Mouse (Mus musculus) neural tube, embryonic 11.5 days (tissue): Measurements from ENCODE around the gene Slc25a47. TPM values are rescaled to one million over a fixed set of nuclear protein-coding genes. Genes with fewer than 3 reads are reported as not detected.

Experiments used
- ATAC-seq: fragments of 200-750 bp; cut with Nextera tagmentation; 2 replicates; pipeline ENCODE4 v1.8.0; 2017; ENCODE audit warnings: moderate number of reproducible peaks, mild to moderate bottlenecking, moderate TSS enrichment, moderate library complexity; ENCODE audit not compliant: insufficient read depth, low FRiP score, low TSS enrichment
- DNase-seq: peaks from one replicate; pipeline ENCODE4 v3.0.0-alpha.2; 2015; ENCODE audit warnings: low spot score
- H3K27ac ChIP-seq: fragments of 300-500 bp; sonication (generic); 2 replicates; pipeline ENCODE4 v1.5.1; 2014; ENCODE audit warnings: low read depth, mild to moderate bottlenecking, low read length
- H3K27me3 ChIP-seq: fragments of 300-500 bp; sonication (generic); 2 replicates; pipeline ENCODE4 v1.6.1; 2014; ENCODE audit warnings: mild to moderate bottlenecking, low read length, mixed read lengths; ENCODE audit not compliant: control insufficient read depth, insufficient read depth
- H3K36me3 ChIP-seq: fragments of 300-500 bp; sonication (generic); 2 replicates; pipeline ENCODE4 v1.6.1; 2014; ENCODE audit warnings: mild to moderate bottlenecking, low read length, moderate library complexity, mixed read lengths; ENCODE audit not compliant: control insufficient read depth, insufficient read depth
- H3K4me1 ChIP-seq: fragments of 300-500 bp; sonication (generic); 2 replicates; pipeline ENCODE4 v1.6.1; 2014; ENCODE audit warnings: low read length, mixed read lengths; ENCODE audit not compliant: control insufficient read depth, insufficient read depth
- H3K4me2 ChIP-seq: fragments of 300-500 bp; sonication (generic); 2 replicates; pipeline ENCODE4 v1.6.1; 2014; ENCODE audit warnings: low read depth, mild to moderate bottlenecking, moderate library complexity
- H3K4me3 ChIP-seq: fragments of 300-500 bp; sonication (generic); 2 replicates; pipeline ENCODE4 v1.5.1; 2014; ENCODE audit warnings: low read depth, low read length
- H3K9ac ChIP-seq: fragments of 300-500 bp; sonication (generic); 2 replicates; pipeline ENCODE4 v1.6.1; 2014; ENCODE audit warnings: mild to moderate bottlenecking, low read length
- H3K9me3 ChIP-seq: fragments of 300-500 bp; sonication (generic); 2 replicates; pipeline ENCODE4 v1.6.1; 2016; ENCODE audit warnings: low read length; ENCODE audit not compliant: control insufficient read depth
- WGBS: fragments of 180-500 bp; shearing (Covaris S2); extraction: QIAGEN DNeasy Blood & Tissue Kit; methylation state at CpG from one replicate; pipeline ENCODE4 v1.1.7; 2014; 5-methylcytosine and 5-hydroxymethylcytosine counted together
- polyA plus RNA-seq: library from polyadenylated mRNA; unstranded; fragments of >200 nt; fragmentation: Nextera tagmentation; extraction: Ambion mirVana; gene quantifications from 2 replicates; pipeline ENCODE4 v1.2.1, GENCODE M21; 2014

Gene Slc25a47
- polyA plus RNA-seq, 1 experiment from 2014 or later: 13.2 TPM

GRCm38 (mm10) chr12:108804388-108804787 is 31.5 kb upstream of the Slc25a47 start:
- Histone ChIP-seq H3K9me3 (no peaks in the 10 kb centered on the region), H3K4me3 (no peak overlapping the region), H3K4me2 (no peak overlapping the region), H3K27ac (no peak overlapping the region), H3K4me1 (no peaks in the 10 kb centered on the region), H3K9ac (no peak overlapping the region), H3K36me3 (no peaks in the 10 kb centered on the region), H3K27me3 (no peaks in the 10 kb centered on the region)
- DNase-seq: no peak
- WGBS: 94% methylated on average over 2 of the region's 2 CpGs
- no peak for ATAC-seq

DNA sequence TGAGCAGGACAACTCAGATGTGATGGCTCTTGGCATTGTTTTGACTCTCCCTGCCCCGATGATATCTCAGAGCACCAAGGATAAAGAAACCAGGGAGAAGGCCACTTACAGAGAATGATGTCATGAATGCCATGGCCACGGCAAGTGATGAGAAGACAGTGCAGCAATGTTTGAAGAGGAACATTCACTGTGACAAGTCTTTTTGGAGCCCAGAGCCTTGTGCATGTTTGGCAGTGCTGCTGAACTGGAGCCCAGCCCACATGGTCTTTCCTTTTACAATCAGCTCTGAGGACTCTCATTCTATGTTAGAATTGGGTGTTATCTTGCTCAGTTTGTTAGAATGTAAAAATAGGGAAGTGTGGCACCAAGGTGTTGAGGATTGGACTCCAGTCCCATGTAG is 27.4 kb upstream of the Slc25a47 start:
- DNase-seq: no peak
- H3K9ac ChIP-seq: no peak overlapping the region
- H3K4me3 ChIP-seq: no peak overlapping the region
- H3K27ac ChIP-seq: no peak overlapping the region
- H3K4me1 ChIP-seq: no peaks in the 10 kb centered on the region
- WGBS: 89% methylated on average over 2 of the region's 2 CpGs
- no peaks in the 10 kb centered on the region for H3K27me3 ChIP-seq
- H3K9me3 ChIP-seq: no peaks in the 10 kb centered on the region
- H3K4me2 ChIP-seq: no peak overlapping the region
- H3K36me3 ChIP-seq: no peaks in the 10 kb centered on the region
- ATAC-seq: no peak

GRCm38 (mm10) chr12:108809771-108810170 is 26.1 kb upstream of the Slc25a47 start:
- no peak for ATAC-seq
- Histone ChIP-seq H3K4me1 (no peaks in the 10 kb centered on the region), H3K9ac (no peak overlapping the region), H3K4me2 (no peak overlapping the region), H3K27me3 (no peaks in the 10 kb centered on the region), H3K9me3 (no peaks in the 10 kb centered on the region), H3K27ac (no peak overlapping the region), H3K4me3 (no peak overlapping the region), H3K36me3 (no peaks in the 10 kb centered on the region)
- 73% methylated on average over 1 of the region's 1 CpGs for WGBS
- DNase-seq: no peak

- WGBS: 92% methylated on average over 7 of the region's 7 CpGs
- Histone ChIP-seq H3K4me2 (no peak overlapping the region), H3K27me3 (no peaks in the 10 kb centered on the region), H3K27ac (no peak overlapping the region), H3K4me3 (no peak overlapping the region), H3K9me3 (no peaks in the 10 kb centered on the region), H3K9ac (no peak overlapping the region), H3K36me3 (no peaks in the 10 kb centered on the region), H3K4me1 (no peaks in the 10 kb centered on the region)
- ATAC-seq: no peak
- no peak for DNase-seq
Observed at GRCm38 (mm10) chr12:108810309-108810708, 25.5 kb upstream of the Slc25a47 start.

DNA sequence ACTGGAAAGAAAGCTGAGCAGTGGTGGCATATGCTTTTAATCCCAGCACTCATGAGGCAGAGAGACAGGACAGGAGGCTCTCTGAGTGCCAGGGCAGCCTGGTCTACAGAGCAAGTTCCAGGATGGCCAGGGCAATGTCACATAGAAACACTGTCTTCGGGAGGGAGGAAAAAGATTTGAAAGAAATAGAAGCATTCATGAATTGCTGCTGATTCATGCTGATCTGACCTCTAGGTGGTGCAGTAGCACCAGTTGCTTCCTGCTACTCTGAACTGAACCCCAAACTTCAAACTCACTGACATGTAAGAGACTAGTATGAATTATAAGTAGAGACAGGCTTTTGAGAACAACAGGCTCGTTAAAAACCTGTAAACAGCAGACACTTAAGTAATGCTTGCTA is 24.7 kb upstream of the Slc25a47 start:
- H3K36me3 ChIP-seq: no peaks in the 10 kb centered on the region

GRCm38 (mm10) chr12:108812463-108812862 is 23.4 kb upstream of the Slc25a47 start:
- Histone ChIP-seq H3K36me3 (no peaks in the 10 kb centered on the region), H3K27me3 (no peaks in the 10 kb centered on the region), H3K4me2 (no peak overlapping the region), H3K27ac (no peak overlapping the region), H3K9me3 (no peaks in the 10 kb centered on the region), H3K4me1 (no peaks in the 10 kb centered on the region), H3K9ac (no peak overlapping the region), H3K4me3 (no peak overlapping the region)
- ATAC-seq: no peak
- DNase-seq: no peak
- WGBS: 87% methylated on average over 6 of the region's 6 CpGs

More for the DNA sequence above, 24.7 kb upstream of the Slc25a47 start:
- DNase-seq (no peak), ATAC-seq (no peak)
- Histone ChIP-seq H3K27ac (no peak overlapping the region), H3K9me3 (no peaks in the 10 kb centered on the region), H3K9ac (no peak overlapping the region), H3K27me3 (no peaks in the 10 kb centered on the region), H3K4me1 (no peaks in the 10 kb centered on the region), H3K4me2 (no peak overlapping the region), H3K4me3 (no peak overlapping the region)
- 62% methylated on average over 2 of the region's 2 CpGs for WGBS

GRCm38 (mm10) chr12:108814470-108814869 is 21.4 kb upstream of the Slc25a47 start:
- Histone ChIP-seq H3K36me3 (0 out of 2 replicates have a peak, but pooled peaks cover 2% of the 10 kb centered on the region), H3K27me3 (no peaks in the 10 kb centered on the region), H3K9ac (no peak overlapping the region), H3K4me3 (no peak overlapping the region), H3K4me2 (no peak overlapping the region), H3K27ac (no peak overlapping the region), H3K4me1 (no peaks in the 10 kb centered on the region), H3K9me3 (no peaks in the 10 kb centered on the region)
- ATAC-seq: no peak
- DNase-seq: no peak
- WGBS: 97% methylated on average over 6 of the region's 6 CpGs

DNA sequence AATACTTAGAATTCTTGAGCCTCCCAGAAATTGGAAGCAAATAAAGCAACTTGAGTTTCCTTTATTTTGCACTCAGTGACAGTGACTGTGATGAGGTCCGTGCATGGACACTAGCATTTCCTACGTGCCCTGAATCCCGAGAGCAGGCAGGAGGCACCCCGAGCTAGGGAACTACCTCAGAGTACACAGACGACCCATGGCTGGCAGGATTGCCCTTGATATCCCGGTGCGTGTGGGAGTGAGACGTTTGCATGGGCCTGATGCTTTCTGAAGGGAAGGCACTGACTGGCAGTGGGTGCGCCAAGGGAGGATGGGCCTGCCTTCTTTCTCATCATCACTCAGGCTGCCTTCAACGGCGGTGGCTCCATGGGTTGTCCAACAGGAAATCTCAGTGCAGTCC is 19.3 kb upstream of the Slc25a47 start:
- 86% methylated on average over 11 of the region's 11 CpGs for WGBS
- no peak overlapping the region for H3K9ac ChIP-seq
- no peaks in the 10 kb centered on the region for H3K9me3 ChIP-seq
- ATAC-seq (no peak), DNase-seq (no peak)
- no peak overlapping the region for H3K4me2 ChIP-seq
- 0 out of 2 replicates have a peak, but pooled peaks cover 2% of the 10 kb centered on the region for H3K36me3 ChIP-seq
- no peak overlapping the region for H3K4me3 ChIP-seq
- H3K4me1 ChIP-seq: no peaks in the 10 kb centered on the region
- H3K27me3 ChIP-seq: no peaks in the 10 kb centered on the region
- H3K27ac ChIP-seq: no peak overlapping the region

DNA sequence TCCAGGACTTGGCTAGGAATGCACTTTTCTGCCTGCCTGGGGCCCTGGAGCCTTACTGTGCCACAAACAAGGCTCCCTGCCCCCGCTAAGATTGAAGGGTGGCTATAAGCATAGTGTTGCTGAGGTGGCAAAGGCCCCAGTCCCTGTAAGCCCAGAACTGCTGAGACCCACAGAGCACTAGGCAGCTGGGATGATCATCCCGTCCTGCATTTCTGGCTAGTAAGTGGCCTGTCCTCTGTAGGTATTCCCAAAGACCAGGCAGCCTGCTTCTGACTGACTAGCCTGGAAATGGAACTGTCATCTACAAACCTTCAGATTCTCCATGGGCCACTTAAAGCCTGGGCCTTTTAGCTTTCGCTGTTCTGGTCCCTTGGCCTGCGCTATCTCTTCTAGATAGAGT is 15.4 kb upstream of the Slc25a47 start:
- 94% methylated on average over 4 of the region's 4 CpGs for WGBS
- no peak overlapping the region for H3K9ac ChIP-seq
- H3K9me3 ChIP-seq: no peaks in the 10 kb centered on the region
- no peaks in the 10 kb centered on the region for H3K4me1 ChIP-seq
- H3K4me2 ChIP-seq: no peak overlapping the region
- no peak overlapping the region for H3K27ac ChIP-seq
- DNase-seq: no peak
- no peaks in the 10 kb centered on the region for H3K27me3 ChIP-seq
- ATAC-seq: no peak
- H3K4me3 ChIP-seq: no peak overlapping the region
- H3K36me3 ChIP-seq: 0 out of 2 replicates have a peak, but pooled peaks cover 2% of the 10 kb centered on the region
